Comparison of ENCODE assay signal across 22 mouse cellular contexts in genomic region chr5:96521541-96521940, GRCm38 (mm10).
DNase-seq lines count a peak whose midpoint lies in the region; ATAC-seq lines count a peak whose summit lies in the region.
"Had no signal": no experiment of that assay in that cellular context is flagged by ENCODE, and none has a peak within 500 bp of the region (broad histone marks: within the 10 kb centered on the region; RNA-seq: fewer than 3 reads in every experiment).

No protein-coding gene starts in this region.

- no peak overlapping the region for H3K4me3 ChIP-seq in intestine, embryonic 14.5 days (ENCODE audit: low read depth, low read length)
- no peak overlapping the region for H3K4me3 ChIP-seq in kidney, embryonic 14.5 days (ENCODE audit: low read length)
- no peak overlapping the region for H3K4me3 ChIP-seq in neural tube, embryonic 15.5 days (replicated peaks)
- H3K4me3 ChIP-seq: layer of hippocampus, adult 2 months; limb, embryonic 13.5 days; megakaryocyte, embryonic 14.5 days had no signal

- peak overlapping the region; percentile 7; the same call in 1 of the 2 replicates for H3K4me2 ChIP-seq in intestine, embryonic 14.5 days (ENCODE audit: low read length)
- no peak overlapping the region for H3K4me2 ChIP-seq in kidney, embryonic 14.5 days (replicated peaks; ENCODE audit: low read depth, low read length)
- no peak overlapping the region for H3K4me2 ChIP-seq in neural tube, embryonic 15.5 days
- H3K4me2 ChIP-seq: limb, embryonic 13.5 days had no signal

- 67% methylated on average over 9 of the region's 9 CpGs for WGBS in intestine, embryonic 14.5 days
- 61% methylated on average over 9 of the region's 9 CpGs for WGBS in kidney, embryonic 14.5 days
- 90% methylated on average over 9 of the region's 9 CpGs for WGBS in neural tube, embryonic 15.5 days

- peak; percentile 62 for DNase-seq in kidney, adult 11 months
- DNase-seq in kidney, adult 18-20 months: no peak
- DNase-seq in intestine, embryonic 14.5 days (ENCODE audit: low spot score): no peak
- DNase-seq in kidney, postnatal 36 days: peak; percentile 48 to 73
- no peak for DNase-seq in right cerebral cortex, adult 2 months (ENCODE audit: low spot score in 2 of 2)
- DNase-seq in heart, adult 18-20 months: no peak
- DNase-seq: adrenal gland, postnatal 14 days; cerebellum, postnatal 25 days; embryo, embryonic 11 days; gastrocnemius, postnatal 36 days; layer of hippocampus, postnatal 36 days; lung, postnatal 14 days; midbrain, embryonic 14.5 days; right cerebral cortex, postnatal 14 days; spleen, adult 18-20 months had no signal

- no peak overlapping the region for H3K9ac ChIP-seq in intestine, embryonic 14.5 days (ENCODE audit: low read length)
- no peak overlapping the region for H3K9ac ChIP-seq in kidney, embryonic 14.5 days (ENCODE audit: low read depth, low read length)
- no peak overlapping the region for H3K9ac ChIP-seq in neural tube, embryonic 15.5 days (replicated peaks)
- H3K9ac ChIP-seq: limb, embryonic 13.5 days had no signal

- no peaks in the 10 kb centered on the region for H3K4me1 ChIP-seq in intestine, embryonic 14.5 days (replicated peaks; ENCODE audit: control insufficient read depth, insufficient read depth, low read length)
- H3K4me1 ChIP-seq in kidney, embryonic 14.5 days (ENCODE audit: control insufficient read depth, insufficient read depth, low read length): peaks cover 7% of the 10 kb centered on the region; the same call in 1 of the 2 replicates
- H3K4me1 ChIP-seq in neural tube, embryonic 15.5 days: no peaks in the 10 kb centered on the region
- H3K4me1 ChIP-seq: limb, embryonic 13.5 days; megakaryocyte, embryonic 14.5 days had no signal

- no peak for ATAC-seq in intestine, embryonic 14.5 days (replicated peaks; ENCODE audit: low FRiP score, low TSS enrichment, low read depth)
- no peak for ATAC-seq in kidney, embryonic 14.5 days (ENCODE audit: low FRiP score, low TSS enrichment)
- no peak for ATAC-seq in neural tube, embryonic 15.5 days (ENCODE audit: low FRiP score)
- ATAC-seq: forebrain, embryonic 16.5 days; hindbrain, postnatal 0 days had no signal

- H3K27ac ChIP-seq in intestine, embryonic 14.5 days (ENCODE audit: low read depth): no peak overlapping the region
- peak overlapping the region; percentile 48; the same call in 1 of the 2 replicates for H3K27ac ChIP-seq in kidney, embryonic 14.5 days (ENCODE audit: low read depth, low read length)
- H3K27ac ChIP-seq in neural tube, embryonic 15.5 days (replicated peaks): no peak overlapping the region
- H3K27ac ChIP-seq: hindbrain, postnatal 0 days; layer of hippocampus, adult 2 months; limb, embryonic 13.5 days had no signal

- H3K9me3 ChIP-seq in intestine, embryonic 14.5 days (ENCODE audit: control insufficient read depth, low read length): no peaks in the 10 kb centered on the region
- H3K9me3 ChIP-seq in kidney, embryonic 14.5 days (ENCODE audit: control insufficient read depth, low read length): 0 out of 2 replicates have a peak, but pooled peaks cover 3% of the 10 kb centered on the region
- H3K9me3 ChIP-seq in neural tube, embryonic 15.5 days (replicated peaks): no peaks in the 10 kb centered on the region
- H3K9me3 ChIP-seq: megakaryocyte, embryonic 14.5 days had no signal

- no peaks in the 10 kb centered on the region for H3K36me3 ChIP-seq in intestine, embryonic 14.5 days (ENCODE audit: control insufficient read depth, insufficient read depth, low read length)
- H3K36me3 ChIP-seq in kidney, embryonic 14.5 days (ENCODE audit: control insufficient read depth, insufficient read depth, low read length): no peaks in the 10 kb centered on the region
- no peaks in the 10 kb centered on the region for H3K36me3 ChIP-seq in neural tube, embryonic 15.5 days
- H3K36me3 ChIP-seq: limb, embryonic 13.5 days had no signal

- H3K27me3 ChIP-seq in intestine, embryonic 14.5 days (replicated peaks; ENCODE audit: control insufficient read depth, insufficient read depth, low read length): no peaks in the 10 kb centered on the region
- H3K27me3 ChIP-seq in kidney, embryonic 14.5 days (ENCODE audit: control insufficient read depth, insufficient read depth, low read length): no peaks in the 10 kb centered on the region
- no peaks in the 10 kb centered on the region for H3K27me3 ChIP-seq in neural tube, embryonic 15.5 days (replicated peaks)
- H3K27me3 ChIP-seq: megakaryocyte, embryonic 14.5 days had no signal

Comparison
In these comparisons a context has a peak if more than half of its experiments do, and no peak if none do; other contexts are left out.
1. DNase-seq: peak in kidney, adult 11 months (single experiment) and kidney, postnatal 36 days (2 of 2); none in kidney, adult 18-20 months (single experiment), intestine, embryonic 14.5 days (single experiment), right cerebral cortex, adult 2 months (0 of 2) and heart, adult 18-20 months (0 of 2).